Mouse (Mus musculus) spleen, adult 2 months (tissue): ENCODE results near the gene Saxo2.

Experiments
- CTCF ChIP-seq: fragments of 200-500 bp; IDR thresholded peaks from 2 replicates; pipeline ENCODE4 v1.5.1; 2011; ENCODE audit warnings: mild to moderate bottlenecking, inconsistent platforms; ENCODE audit not compliant: insufficient read depth, insufficient read length, insufficient replicate concordance; ENCODE audit errors: extremely low read depth
- POLR2A ChIP-seq: fragments of 200-500 bp; IDR thresholded peaks from 2 replicates; pipeline ENCODE4 v1.6.1; 2011; ENCODE audit warnings: low read depth, low read length, inconsistent platforms

GRCm38 (mm10) chr7:82676001-82676400, 27.7 kb upstream of the Saxo2 start:
- TF ChIP-seq CTCF: no peak
- TF ChIP-seq POLR2A: no peak
